Mouse (Mus musculus) layer of hippocampus, postnatal 25 days (tissue): ENCODE data around the gene Scgb1b15. TPM values are rescaled to one million over a fixed set of nuclear protein-coding genes. Genes with fewer than 3 reads are reported as not detected.
"Not testable (repeated sequence)": the region's sequence is repeated elsewhere in the genome, so short reads cannot be mapped to it uniquely, and the experiment has no call there.

Source experiments
- DNase-seq, 2 experiments: peaks; one replicate each; pipeline ENCODE4 v3.0.0; 2022; ENCODE audit warnings: mixed read lengths in 2 of 2, low spot score in 1 of 2; ENCODE audit errors: extremely low spot score in 1 of 2
- total RNA-seq, 2 experiments: library from RNA; stranded (reverse); gene quantifications; 2 replicates each; pipeline ENCODE4 v1.2.3; 2021

The Scgb1b15 gene
- not detected for total RNA-seq

DNA sequence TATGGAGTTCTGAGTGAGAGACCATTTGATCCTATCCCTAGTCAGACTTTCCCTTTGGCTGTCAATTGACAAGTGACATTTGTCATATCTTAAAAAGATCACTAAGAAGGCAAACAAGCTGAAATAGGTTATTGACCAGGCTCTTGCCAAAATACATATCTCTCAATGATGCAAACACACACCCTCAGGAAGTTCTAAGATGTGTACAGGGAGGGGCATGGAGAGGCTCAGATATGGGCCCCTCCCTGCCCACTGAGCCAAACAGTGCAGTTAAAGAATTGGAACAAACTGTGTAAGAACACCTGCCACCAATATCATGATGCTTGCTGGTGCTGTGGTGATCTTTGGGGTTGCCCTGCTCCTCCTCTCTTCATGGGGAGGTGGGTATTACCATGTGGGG is at the start of gene Scgb1b15:
TSS of gene Scgb1b15 (plus strand) at position 301 of the 400 bp plus-strand sequence.
- DNase-seq = not testable (repeated sequence)

DNA sequence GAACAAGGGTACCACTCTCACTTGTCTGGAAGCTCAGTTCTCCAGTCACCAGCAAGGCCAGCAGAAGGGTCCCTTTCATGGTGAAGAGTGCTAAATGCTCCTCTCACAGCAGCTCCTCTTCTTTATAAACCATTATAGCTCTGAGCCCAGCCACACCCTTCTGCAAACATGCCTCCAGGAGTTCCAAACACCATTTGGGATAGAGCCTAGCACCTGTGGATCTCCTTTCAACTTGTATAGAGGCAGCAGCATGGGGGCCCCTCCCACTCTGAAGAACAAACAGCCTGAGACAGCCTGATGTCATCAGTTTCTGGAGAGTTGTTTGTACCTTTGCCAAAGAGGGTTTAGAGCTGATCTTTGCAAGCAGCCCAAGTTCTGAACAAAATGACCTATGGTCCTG is 6.8 kb upstream of the Scgb1b15 start, which contains the start of gene Scgb2b15:
TSS of gene Scgb2b15 (minus strand) at position 101 of the 400 bp plus-strand sequence.
- not testable (repeated sequence) for DNase-seq

Other genes with a start within 250 kb of the Scgb1b15 start
- gene Scgb2b15, start 6.9 kb upstream of the Scgb1b15 start, total RNA-seq = not detected
- not detected for gene Scgb2b17, start 220.0 kb downstream of the Scgb1b15 start, total RNA-seq
- gene Scgb1b17, start 226.9 kb downstream of the Scgb1b15 start, total RNA-seq = not detected